Mouse (Mus musculus): ENCODE measurements at regions not wholly inside any gene's neighbourhood (a gene's known extent, or its start where the extent isn't known, plus 50 kb on each side); places are given as distances from the start of the nearest gene placed in this dataset.

GRCm38 (mm10) chr1:169080686-169081085 lies 450.6 kb downstream of the Nuf2 start:
- 82% methylated on average over 1 of the region's 1 CpGs for WGBS
- Histone ChIP-seq H3K4me1 (ENCODE audit: control insufficient read depth, insufficient read depth, low read length) (no peaks in the 10 kb centered on the region), H3K27me3 (ENCODE audit: control insufficient read depth, insufficient read depth, low read length) (no peaks in the 10 kb centered on the region), H3K9me3 (ENCODE audit: control insufficient read depth, low read length) (no peaks in the 10 kb centered on the region), H3K36me3 (ENCODE audit: control insufficient read depth, insufficient read depth, low read length) (no peaks in the 10 kb centered on the region), H3K27ac (replicated peaks; ENCODE audit: low read depth, low read length) (no peak overlapping the region), H3K4me2 (ENCODE audit: low read depth, severe bottlenecking) (no peak overlapping the region), H3K9ac (ENCODE audit: low read length) (no peak overlapping the region), H3K4me3 (ENCODE audit: low read depth, low read length) (no peak overlapping the region)
- ATAC-seq (ENCODE audit: insufficient number of reproducible peaks, low FRiP score, low TSS enrichment, low read depth) (no peak), DNase-seq (ENCODE audit: low spot score) (no peak)

DNA sequence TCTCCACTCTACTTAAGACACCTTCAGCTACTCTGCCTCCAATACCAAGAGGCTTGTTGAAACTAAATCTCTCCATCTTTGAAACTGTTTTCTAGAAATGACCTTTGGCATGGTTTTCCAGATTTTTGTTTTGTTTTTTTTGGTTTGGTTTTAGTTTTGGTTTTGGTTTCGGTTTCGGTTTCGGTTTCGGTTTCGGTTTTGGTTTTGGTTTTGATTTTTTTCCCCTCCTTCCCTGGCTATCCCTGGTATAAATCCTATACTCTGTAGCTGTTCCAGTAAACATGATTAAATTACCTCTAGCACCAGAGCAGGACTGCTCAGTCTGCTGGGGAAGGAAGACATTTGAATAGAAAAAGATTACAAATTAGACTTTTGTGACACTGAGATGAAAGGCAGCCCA lies 454.0 kb downstream of the Nuf2 start:
- Histone ChIP-seq H3K4me1 (ENCODE audit: control insufficient read depth, insufficient read depth, low read length) (no peaks in the 10 kb centered on the region), H3K27me3 (ENCODE audit: control insufficient read depth, insufficient read depth, low read length) (no peaks in the 10 kb centered on the region), H3K4me3 (ENCODE audit: low read depth, low read length) (no peak overlapping the region), H3K9me3 (ENCODE audit: control insufficient read depth, low read length) (no peaks in the 10 kb centered on the region), H3K4me2 (ENCODE audit: low read depth, severe bottlenecking) (no peak overlapping the region), H3K9ac (ENCODE audit: low read length) (no peak overlapping the region), H3K27ac (replicated peaks; ENCODE audit: low read depth, low read length) (no peak overlapping the region), H3K36me3 (ENCODE audit: control insufficient read depth, insufficient read depth, low read length) (no peaks in the 10 kb centered on the region)
- ATAC-seq (ENCODE audit: insufficient number of reproducible peaks, low FRiP score, low TSS enrichment, low read depth) (no peak), DNase-seq (ENCODE audit: low spot score) (no peak)
- 95% methylated on average over 5 of the region's 5 CpGs for WGBS

- H3K9me3 ChIP-seq (ENCODE audit: control insufficient read depth, low read length) = no peaks in the 10 kb centered on the region
- H3K4me3 ChIP-seq (ENCODE audit: low read depth, low read length) = no peak overlapping the region
- 65% methylated on average over 7 of the region's 7 CpGs for WGBS
- H3K27me3 ChIP-seq (ENCODE audit: control insufficient read depth, insufficient read depth, low read length) = no peaks in the 10 kb centered on the region
- H3K4me2 ChIP-seq (ENCODE audit: low read depth, severe bottlenecking) = no peak overlapping the region
- no peak overlapping the region for H3K9ac ChIP-seq (ENCODE audit: low read length)
- no peak overlapping the region for H3K27ac ChIP-seq (replicated peaks; ENCODE audit: low read depth, low read length)
- no peak for ATAC-seq (ENCODE audit: insufficient number of reproducible peaks, low FRiP score, low TSS enrichment, low read depth)
- H3K4me1 ChIP-seq (ENCODE audit: control insufficient read depth, insufficient read depth, low read length) = no peaks in the 10 kb centered on the region
- no peak for DNase-seq (ENCODE audit: low spot score)
- H3K36me3 ChIP-seq (ENCODE audit: control insufficient read depth, insufficient read depth, low read length) = no peaks in the 10 kb centered on the region
Measured at GRCm38 (mm10) chr1:169076006-169076405, 455.3 kb downstream of the Nuf2 start.

DNA sequence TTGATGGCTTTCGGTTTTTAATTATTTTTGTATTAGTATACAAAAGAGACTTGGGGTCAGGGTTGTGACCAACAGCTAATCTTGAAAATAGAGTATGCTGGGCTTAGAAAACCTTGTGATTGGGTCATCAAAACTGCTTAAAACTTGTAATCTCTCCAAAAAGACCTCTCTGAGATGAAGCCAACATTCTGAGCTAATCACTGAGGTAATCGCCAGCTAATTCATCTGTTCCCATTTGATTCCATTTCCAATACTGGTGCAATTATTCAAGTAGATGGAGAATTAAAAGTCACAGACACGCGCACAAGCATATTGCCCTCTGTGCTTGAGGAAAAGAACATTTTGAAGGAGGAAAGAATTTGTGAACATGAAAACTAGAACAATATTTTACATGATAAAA lies 459.9 kb downstream of the Nuf2 start:
- WGBS = 96% methylated on average over 4 of the region's 4 CpGs
- Histone ChIP-seq H3K9me3 (ENCODE audit: control insufficient read depth, low read length) (no peaks in the 10 kb centered on the region), H3K4me3 (ENCODE audit: low read depth, low read length) (no peak overlapping the region), H3K27me3 (ENCODE audit: control insufficient read depth, insufficient read depth, low read length) (no peaks in the 10 kb centered on the region), H3K9ac (ENCODE audit: low read length) (no peak overlapping the region), H3K4me2 (ENCODE audit: low read depth, severe bottlenecking) (no peak overlapping the region), H3K27ac (replicated peaks; ENCODE audit: low read depth, low read length) (no peak overlapping the region), H3K4me1 (ENCODE audit: control insufficient read depth, insufficient read depth, low read length) (no peaks in the 10 kb centered on the region), H3K36me3 (ENCODE audit: control insufficient read depth, insufficient read depth, low read length) (no peaks in the 10 kb centered on the region)
- DNase-seq (ENCODE audit: low spot score) (no peak), ATAC-seq (ENCODE audit: insufficient number of reproducible peaks, low FRiP score, low TSS enrichment, low read depth) (no peak)

- H3K9me3 ChIP-seq (ENCODE audit: control insufficient read depth, low read length) = no peaks in the 10 kb centered on the region
- no peaks in the 10 kb centered on the region for H3K4me1 ChIP-seq (ENCODE audit: control insufficient read depth, insufficient read depth, low read length)
- WGBS = 83% methylated on average over 3 of the region's 3 CpGs
- no peak overlapping the region for H3K27ac ChIP-seq (replicated peaks; ENCODE audit: low read depth, low read length)
- ATAC-seq (ENCODE audit: insufficient number of reproducible peaks, low FRiP score, low TSS enrichment, low read depth) (no peak), DNase-seq (ENCODE audit: low spot score) (no peak)
- H3K4me3 ChIP-seq (ENCODE audit: low read depth, low read length) = no peak overlapping the region
- H3K27me3 ChIP-seq (ENCODE audit: control insufficient read depth, insufficient read depth, low read length) = no peaks in the 10 kb centered on the region
- no peaks in the 10 kb centered on the region for H3K36me3 ChIP-seq (ENCODE audit: control insufficient read depth, insufficient read depth, low read length)
- no peak overlapping the region for H3K4me2 ChIP-seq (ENCODE audit: low read depth, severe bottlenecking)
- no peak overlapping the region for H3K9ac ChIP-seq (ENCODE audit: low read length)
Measured at GRCm38 (mm10) chr1:169069647-169070046, 461.6 kb downstream of the Nuf2 start.

- Histone ChIP-seq H3K4me2 (ENCODE audit: low read depth, severe bottlenecking) (no peak overlapping the region), H3K9me3 (ENCODE audit: control insufficient read depth, low read length) (no peaks in the 10 kb centered on the region), H3K9ac (ENCODE audit: low read length) (no peak overlapping the region), H3K36me3 (ENCODE audit: control insufficient read depth, insufficient read depth, low read length) (no peaks in the 10 kb centered on the region), H3K27ac (replicated peaks; ENCODE audit: low read depth, low read length) (no peak overlapping the region), H3K4me1 (ENCODE audit: control insufficient read depth, insufficient read depth, low read length) (no peaks in the 10 kb centered on the region), H3K4me3 (ENCODE audit: low read depth, low read length) (no peak overlapping the region), H3K27me3 (ENCODE audit: control insufficient read depth, insufficient read depth, low read length) (no peaks in the 10 kb centered on the region)
- DNase-seq (ENCODE audit: low spot score) (no peak), ATAC-seq (ENCODE audit: insufficient number of reproducible peaks, low FRiP score, low TSS enrichment, low read depth) (no peak)
- WGBS = 61% methylated on average over 4 of the region's 4 CpGs
Measured at GRCm38 (mm10) chr1:169066795-169067194, 464.5 kb downstream of the Nuf2 start.

DNA sequence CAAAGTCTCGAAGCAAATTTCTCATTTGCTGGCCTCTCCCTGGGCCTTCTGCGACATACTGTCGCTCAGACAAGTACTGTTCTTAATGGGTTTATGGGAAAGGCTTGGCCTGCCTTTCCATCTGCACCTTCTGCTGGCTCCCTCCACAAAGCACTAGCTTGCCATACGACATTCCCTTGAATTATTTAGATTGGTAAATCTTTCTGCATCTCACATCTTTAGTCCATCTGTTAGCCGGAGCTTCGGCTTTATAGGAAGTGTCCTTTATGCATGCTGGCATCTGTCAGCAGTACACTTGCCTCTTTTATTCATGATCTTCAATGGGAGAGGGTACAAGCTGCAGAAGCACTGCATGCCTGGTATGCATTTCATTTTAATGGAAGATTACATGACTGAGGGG lies 470.6 kb downstream of the Nuf2 start:
- no peak overlapping the region for H3K27ac ChIP-seq (replicated peaks; ENCODE audit: low read depth, low read length)
- no peak for ATAC-seq (ENCODE audit: insufficient number of reproducible peaks, low FRiP score, low TSS enrichment, low read depth)
- no peaks in the 10 kb centered on the region for H3K36me3 ChIP-seq (ENCODE audit: control insufficient read depth, insufficient read depth, low read length)
- H3K9ac ChIP-seq (ENCODE audit: low read length) = no peak overlapping the region
- no peak overlapping the region for H3K4me2 ChIP-seq (ENCODE audit: low read depth, severe bottlenecking)
- DNase-seq (ENCODE audit: low spot score) = no peak
- H3K4me3 ChIP-seq (ENCODE audit: low read depth, low read length) = no peak overlapping the region
- H3K27me3 ChIP-seq (ENCODE audit: control insufficient read depth, insufficient read depth, low read length) = no peaks in the 10 kb centered on the region
- 72% methylated on average over 6 of the region's 6 CpGs for WGBS
- H3K9me3 ChIP-seq (ENCODE audit: control insufficient read depth, low read length) = no peaks in the 10 kb centered on the region
- no peaks in the 10 kb centered on the region for H3K4me1 ChIP-seq (ENCODE audit: control insufficient read depth, insufficient read depth, low read length)

DNA sequence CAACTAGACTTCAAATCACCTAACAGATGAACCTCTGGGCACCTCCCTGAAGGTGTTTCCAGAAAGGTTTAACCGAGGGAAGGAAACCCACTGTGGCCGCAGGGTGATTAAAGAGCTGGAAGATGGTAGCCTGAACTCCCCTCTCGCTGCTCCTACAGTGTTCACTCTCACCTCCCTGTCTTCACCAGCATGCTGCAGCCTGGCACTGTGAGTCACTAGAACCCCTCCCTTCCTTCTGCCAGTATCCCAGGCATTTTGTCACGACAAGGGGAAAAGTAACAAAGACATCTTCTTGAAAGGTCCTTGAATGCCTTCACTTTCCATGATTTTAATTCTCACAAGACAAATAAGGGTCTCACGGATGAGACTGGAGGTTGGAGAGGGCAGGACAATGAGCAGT lies 471.1 kb downstream of the Nuf2 start:
- Histone ChIP-seq H3K9ac (ENCODE audit: low read length) (no peak overlapping the region), H3K27ac (replicated peaks; ENCODE audit: low read depth, low read length) (no peak overlapping the region), H3K9me3 (ENCODE audit: control insufficient read depth, low read length) (no peaks in the 10 kb centered on the region), H3K4me2 (ENCODE audit: low read depth, severe bottlenecking) (no peak overlapping the region), H3K36me3 (ENCODE audit: control insufficient read depth, insufficient read depth, low read length) (no peaks in the 10 kb centered on the region), H3K27me3 (ENCODE audit: control insufficient read depth, insufficient read depth, low read length) (no peaks in the 10 kb centered on the region), H3K4me3 (ENCODE audit: low read depth, low read length) (no peak overlapping the region), H3K4me1 (ENCODE audit: control insufficient read depth, insufficient read depth, low read length) (no peaks in the 10 kb centered on the region)
- WGBS = 71% methylated on average over 5 of the region's 5 CpGs
- DNase-seq (ENCODE audit: low spot score) (no peak), ATAC-seq (ENCODE audit: insufficient number of reproducible peaks, low FRiP score, low TSS enrichment, low read depth) (no peak)

- H3K36me3 ChIP-seq (ENCODE audit: control insufficient read depth, insufficient read depth, low read length) = no peaks in the 10 kb centered on the region
- no peak overlapping the region for H3K4me2 ChIP-seq (ENCODE audit: low read depth, severe bottlenecking)
- 0 out of 2 replicates have a peak, but pooled peaks cover 4% of the 10 kb centered on the region for H3K4me1 ChIP-seq (ENCODE audit: control insufficient read depth, insufficient read depth, low read length)
- H3K27ac ChIP-seq (replicated peaks; ENCODE audit: low read depth, low read length) = no peak overlapping the region
- DNase-seq (ENCODE audit: low spot score) (no peak), ATAC-seq (ENCODE audit: insufficient number of reproducible peaks, low FRiP score, low TSS enrichment, low read depth) (no peak)
- 69% methylated on average over 8 of the region's 8 CpGs for WGBS
- no peaks in the 10 kb centered on the region for H3K27me3 ChIP-seq (ENCODE audit: control insufficient read depth, insufficient read depth, low read length)
- H3K9me3 ChIP-seq (ENCODE audit: control insufficient read depth, low read length) = no peaks in the 10 kb centered on the region
- H3K9ac ChIP-seq (ENCODE audit: low read length) = no peak overlapping the region
- H3K4me3 ChIP-seq (ENCODE audit: low read depth, low read length) = no peak overlapping the region
Measured at GRCm38 (mm10) chr1:169051863-169052257, 479.4 kb downstream of the Nuf2 start.
